Mouse (Mus musculus) ovary, postnatal 14 days (tissue): ENCODE results near the gene Tbc1d30.

Source experiments
- DNase-seq: peaks from one replicate; pipeline ENCODE4 v3.0.0; 2022; ENCODE audit warnings: low spot score

Gene Tbc1d30

GRCm38 (mm10) chr10:121310511-121311221 is 40.4 kb downstream of the Tbc1d30 start:
- DNase-seq, result peak; percentile 21

- DNase-seq, result no peak
These were observed 41.1 kb downstream of the Tbc1d30 start for GRCm38 (mm10) chr10:121309801-121310510.

DNA sequence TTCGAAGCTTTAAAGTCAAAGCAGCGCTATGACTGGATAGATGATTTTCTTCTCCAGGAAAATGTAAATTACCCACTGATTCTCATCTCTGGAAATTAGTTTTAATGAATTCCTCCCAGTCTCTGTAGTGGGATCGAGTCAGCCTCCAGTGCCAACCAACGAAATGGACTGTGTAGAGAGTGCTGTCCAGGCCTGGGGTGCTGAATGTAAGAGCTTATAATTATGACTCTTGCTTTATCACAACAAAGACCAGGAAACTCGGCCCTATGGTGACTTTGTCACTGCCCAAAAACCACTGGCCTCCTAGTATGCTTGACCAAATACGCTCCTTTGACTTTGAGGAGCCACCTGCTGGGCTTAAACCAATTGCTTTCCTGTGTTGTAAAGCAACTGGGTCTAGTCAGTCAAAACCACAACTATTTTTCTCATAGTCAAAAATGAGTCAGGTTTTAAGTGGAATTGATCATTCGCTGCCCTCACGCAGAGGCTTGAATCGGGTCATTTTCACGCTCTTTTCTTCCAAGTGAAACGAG is 41.9 kb downstream of the Tbc1d30 start:
- DNase-seq, result no peak

DNA sequence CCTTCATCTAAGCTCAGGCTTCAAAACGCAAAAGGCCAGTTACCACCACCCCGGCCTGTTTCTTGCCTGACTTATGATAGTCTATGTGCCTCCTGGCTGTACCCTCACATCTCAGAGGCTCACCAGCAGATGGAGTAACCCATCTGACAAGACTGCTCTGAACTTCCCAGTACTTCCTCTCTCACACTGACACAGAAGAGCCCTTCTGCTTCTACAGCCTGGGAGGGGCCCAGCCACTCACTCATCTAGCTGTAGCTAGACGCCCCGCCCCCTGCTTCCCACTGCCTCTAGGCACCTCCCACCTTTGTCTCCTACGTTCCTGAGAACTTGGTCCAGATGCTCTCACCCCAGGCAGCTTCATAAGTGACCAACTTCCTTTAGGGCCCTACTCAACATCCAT is 45.6 kb downstream of the Tbc1d30 start:
- no peak for DNase-seq

DNA sequence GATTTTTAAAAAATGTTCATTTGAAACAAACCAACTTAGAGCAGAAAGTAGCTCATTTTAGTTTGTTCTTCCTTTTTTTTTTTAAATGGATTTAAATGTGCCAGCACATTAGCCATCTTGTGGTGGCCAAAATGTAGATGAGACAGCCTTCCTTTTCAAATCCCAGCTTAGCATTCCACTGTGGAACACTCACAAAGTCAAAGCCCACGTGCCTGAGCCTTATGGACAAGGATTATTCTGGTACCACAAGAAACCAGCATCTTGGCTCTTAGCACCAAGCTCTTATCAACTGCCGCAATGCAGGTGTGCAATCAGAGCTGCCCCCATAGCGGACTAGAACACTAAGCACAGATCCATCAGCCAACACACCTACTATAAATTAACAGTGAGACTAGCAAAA is 47.5 kb downstream of the Tbc1d30 start:
- DNase-seq, result no peak

- no peak for DNase-seq
These were observed 49.2 kb downstream of the Tbc1d30 start for GRCm38 (mm10) chr10:121301868-121302267.

DNA sequence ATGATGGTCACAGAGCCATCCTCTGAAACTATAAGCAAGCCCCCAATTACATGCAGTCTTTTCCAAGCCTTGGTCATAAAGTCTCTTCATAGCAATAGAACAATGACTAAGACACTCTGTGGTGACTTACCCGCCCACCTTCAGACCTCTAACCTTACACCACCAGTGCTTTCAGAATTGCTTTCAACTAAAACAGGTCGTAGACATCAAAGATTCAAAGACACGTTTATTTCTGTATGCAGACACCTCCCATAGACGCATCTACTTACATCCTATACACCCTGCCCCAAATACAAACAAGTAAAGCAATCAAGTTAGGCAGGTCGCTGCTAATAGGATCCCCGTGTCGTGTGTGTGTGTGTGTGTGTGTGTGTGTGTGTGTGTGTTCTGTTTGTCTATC is 50.4 kb downstream of the Tbc1d30 start:
- no peak for DNase-seq

DNA sequence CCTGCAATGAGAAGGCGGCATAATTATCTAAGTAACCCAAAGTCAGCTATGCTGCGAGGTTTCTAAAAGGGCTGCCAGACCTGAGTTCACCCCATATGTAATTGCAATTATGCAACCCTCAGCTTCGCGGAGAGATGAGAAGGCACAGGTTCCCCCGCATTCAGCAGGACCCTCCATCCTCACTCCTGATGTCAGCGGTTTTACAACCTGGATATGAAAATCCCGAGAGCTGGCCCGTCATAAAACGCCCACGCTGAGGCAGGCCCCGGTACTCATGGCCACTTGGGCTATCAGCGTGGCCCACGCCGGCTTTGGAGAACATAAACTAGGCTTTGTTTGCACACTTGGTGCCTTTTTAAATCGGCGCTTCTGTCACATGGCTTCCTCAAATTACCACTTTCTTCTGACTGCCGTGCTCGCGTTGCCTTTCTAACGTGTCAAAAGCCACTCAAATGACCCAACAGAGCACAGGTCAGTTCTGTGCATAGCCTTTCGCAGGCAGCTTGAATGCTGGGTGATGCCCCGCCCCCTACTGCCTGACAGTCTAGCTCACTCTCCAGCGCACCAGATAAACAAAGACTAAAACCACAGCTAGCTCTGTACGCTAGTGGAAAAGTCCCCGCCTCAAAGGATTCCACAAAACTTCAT is 53.9 kb downstream of the Tbc1d30 start:
- no peak for DNase-seq

DNA sequence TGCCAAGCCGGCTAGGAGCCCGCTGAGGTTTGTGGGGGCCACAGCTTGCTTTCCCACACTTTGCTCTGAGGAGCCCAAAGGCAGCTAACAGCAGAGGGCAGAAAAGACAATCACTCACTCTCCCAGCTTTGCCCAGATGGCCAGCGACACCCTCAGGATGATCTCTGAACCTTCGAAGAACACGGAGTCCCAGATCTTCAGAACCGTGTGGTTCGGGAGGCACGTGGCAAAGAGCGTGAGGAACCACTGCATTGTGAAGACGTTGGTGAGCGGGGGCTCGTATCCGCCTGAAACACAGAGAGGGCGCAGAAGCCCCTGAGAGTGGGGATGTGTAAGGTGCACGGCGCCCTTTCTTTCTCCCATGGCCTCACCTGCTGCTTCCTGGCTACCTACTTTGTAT is 56.6 kb downstream of the Tbc1d30 start:
- no peak for DNase-seq

DNA sequence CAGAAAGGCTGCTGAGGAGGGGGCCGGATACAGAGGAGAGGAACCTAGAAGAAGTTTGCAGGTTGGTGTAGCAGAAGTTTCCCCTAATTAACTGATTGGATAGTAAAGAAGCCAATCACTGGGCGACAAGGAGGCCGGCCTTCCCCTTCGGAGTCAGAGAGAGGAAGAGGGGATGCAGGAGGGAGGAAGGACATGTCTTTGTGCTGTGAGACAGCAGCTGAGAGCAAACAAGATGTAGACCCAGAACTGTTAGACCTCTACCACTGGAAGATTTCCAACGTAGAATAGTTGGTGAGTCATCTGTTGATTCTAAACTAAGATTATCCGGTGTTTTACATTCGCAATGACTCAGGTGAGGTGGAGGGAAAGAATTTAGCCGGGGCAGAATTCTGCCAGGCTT is 57.2 kb downstream of the Tbc1d30 start:
- no peak for DNase-seq

DNA sequence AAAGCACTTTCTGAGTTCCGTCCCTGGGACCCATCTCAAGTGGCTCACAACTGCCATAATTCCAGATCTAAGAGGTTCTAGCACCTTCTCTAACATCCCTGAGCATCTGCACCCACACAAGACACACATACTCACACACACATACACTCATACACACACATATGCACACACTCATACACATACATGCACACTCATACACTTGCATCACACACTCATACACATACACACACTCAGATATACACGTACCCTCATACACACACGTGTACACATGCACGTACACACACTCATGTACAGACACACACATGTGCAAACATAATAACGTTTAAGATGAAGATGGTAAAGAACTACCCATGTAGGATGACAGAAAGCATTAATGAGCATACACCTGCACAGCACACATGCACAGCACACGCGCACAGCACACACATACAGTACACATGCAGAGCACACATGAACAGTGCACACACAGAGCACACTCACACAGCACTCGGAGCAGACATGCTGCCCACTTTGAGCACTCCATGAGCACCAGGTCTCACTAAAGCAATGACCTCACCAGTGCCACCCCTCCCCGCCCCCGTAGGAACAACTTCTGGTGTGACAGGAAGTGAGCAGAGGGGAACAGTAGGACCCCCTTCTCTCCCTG is 59.7 kb downstream of the Tbc1d30 start:
- no peak for DNase-seq

- DNase-seq, result no peak
These were observed 60.4 kb downstream of the Tbc1d30 start for GRCm38 (mm10) chr10:121290682-121291078.

DNA sequence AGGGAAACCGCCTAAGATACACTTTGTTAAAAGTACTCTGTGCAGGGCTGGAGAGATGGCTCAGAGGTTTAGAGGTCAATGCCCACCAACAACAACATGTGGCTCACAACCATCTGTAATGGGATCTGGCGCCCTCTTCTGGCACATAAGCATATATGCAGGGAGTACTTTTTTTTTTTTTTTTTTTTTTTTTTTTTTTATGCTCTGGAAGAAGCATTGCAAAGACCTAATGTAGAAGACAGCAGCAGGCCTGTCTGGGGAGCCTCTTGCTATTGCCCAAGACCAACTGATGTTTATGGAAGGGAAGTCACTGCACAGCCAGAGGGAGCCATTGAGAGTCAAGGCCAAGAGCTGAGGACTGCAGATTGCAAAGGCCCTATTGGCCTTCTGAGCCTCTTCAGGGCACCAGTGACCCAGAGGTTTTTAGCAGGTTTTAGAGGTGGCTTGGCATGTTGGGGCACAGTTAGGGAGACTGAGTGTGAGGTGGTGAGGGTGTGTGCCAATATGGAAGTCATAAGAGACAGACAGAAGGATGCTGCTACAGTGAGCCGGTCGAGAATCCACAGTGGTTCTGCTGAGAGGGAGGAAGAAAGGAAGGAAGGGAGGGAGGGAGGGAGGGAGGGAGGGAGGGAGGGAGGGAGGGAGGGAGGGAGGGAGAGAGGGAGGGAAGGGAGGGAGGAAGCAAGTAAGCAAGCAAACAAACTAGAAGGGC is 61.0 kb downstream of the Tbc1d30 start:
- no peak for DNase-seq

- DNase-seq, result no peak
These were observed 68.2 kb downstream of the Tbc1d30 start for GRCm38 (mm10) chr10:121282926-121283325.

- no peak for DNase-seq
These were observed 68.6 kb downstream of the Tbc1d30 start for GRCm38 (mm10) chr10:121282436-121282835.

- DNase-seq, result no peak
These were observed 70.1 kb downstream of the Tbc1d30 start for GRCm38 (mm10) chr10:121280943-121281342.

DNA sequence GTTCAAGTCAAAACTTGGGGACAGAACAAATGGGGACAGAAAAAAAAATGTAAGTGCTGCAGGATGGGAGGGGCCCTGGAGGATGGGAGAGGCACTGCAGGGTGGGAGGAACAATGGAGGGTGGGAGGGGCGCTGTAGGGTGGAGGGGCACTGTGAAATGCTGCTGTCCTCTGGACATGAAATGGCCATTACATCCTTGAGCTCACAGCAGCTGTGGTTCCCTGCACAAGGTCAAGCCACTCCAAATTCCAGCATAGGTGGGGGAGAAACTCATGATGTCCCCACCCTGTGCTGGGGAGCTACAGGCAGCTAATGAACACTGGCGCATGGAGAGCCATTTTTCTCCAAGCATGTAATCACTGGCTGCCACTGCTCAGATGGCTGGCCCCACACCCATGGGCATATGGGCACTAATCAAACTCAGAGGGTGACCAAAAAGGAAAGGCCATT is 74.0 kb downstream of the Tbc1d30 start:
- no peak for DNase-seq

GRCm38 (mm10) chr10:121274964-121275363 is 76.1 kb downstream of the Tbc1d30 start:
- no peak for DNase-seq

DNA sequence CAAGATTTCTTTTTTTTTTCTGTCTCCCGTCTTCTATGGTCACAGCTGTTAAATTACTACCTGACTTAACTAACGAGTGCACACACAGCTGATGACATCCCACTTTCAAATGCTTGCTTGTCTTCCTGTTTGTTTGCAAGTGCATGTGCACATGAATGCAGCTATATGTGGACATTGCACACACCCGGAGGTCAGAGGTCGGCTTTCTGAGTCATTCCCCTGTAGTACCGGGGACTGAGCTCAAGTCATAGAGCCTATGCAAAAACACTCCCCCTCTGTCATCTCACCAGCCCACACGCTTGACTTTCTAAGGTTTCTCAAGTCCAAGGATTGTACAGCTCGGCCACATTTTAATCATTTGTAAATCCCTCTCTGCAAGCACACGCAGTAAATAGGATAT is 80.1 kb downstream of the Tbc1d30 start:
- DNase-seq, result no peak

GRCm38 (mm10) chr10:121268771-121269170 is 82.3 kb downstream of the Tbc1d30 start:
- no peak for DNase-seq

- DNase-seq, result no peak
These were observed 86.9 kb downstream of the Tbc1d30 start for GRCm38 (mm10) chr10:121264204-121264575.
